Mouse (Mus musculus): ENCODE results near the gene Ncor2.

Gene Ncor2

GRCm38 (mm10) chr5:125066479-125067471 is 112.2 kb downstream of the Ncor2 start:
- DNase-seq (ENCODE audit: low spot score), result peak; percentile 79

- no peak for DNase-seq (ENCODE audit: low spot score)
Observed at GRCm38 (mm10) chr5:125063015-125063414, 116.0 kb downstream of the Ncor2 start.

DNA sequence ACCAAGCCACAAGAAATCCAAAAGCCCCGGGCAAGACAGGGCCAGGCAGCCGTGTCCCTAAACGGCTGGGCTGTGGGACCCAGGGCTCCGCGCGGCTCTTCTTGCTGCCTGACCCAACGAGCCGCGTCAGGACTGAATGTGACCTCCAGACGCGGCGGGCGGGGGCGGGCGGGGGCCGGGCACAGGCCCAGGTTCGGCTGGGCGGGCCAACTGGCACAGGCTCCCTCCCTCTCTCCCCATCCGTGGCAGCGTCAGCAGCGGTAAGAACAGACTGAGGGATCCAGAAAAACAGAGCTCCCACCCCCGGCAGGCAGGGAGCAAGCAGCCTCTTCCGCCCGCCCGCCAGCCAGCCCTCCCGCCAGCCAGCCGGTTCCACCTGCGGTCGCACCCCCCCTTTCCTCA is 120.8 kb downstream of the Ncor2 start:
- no peak for DNase-seq (ENCODE audit: low spot score)

- DNase-seq (ENCODE audit: low spot score), result no peak
Observed at GRCm38 (mm10) chr5:125057555-125058266, 121.3 kb downstream of the Ncor2 start.

DNA sequence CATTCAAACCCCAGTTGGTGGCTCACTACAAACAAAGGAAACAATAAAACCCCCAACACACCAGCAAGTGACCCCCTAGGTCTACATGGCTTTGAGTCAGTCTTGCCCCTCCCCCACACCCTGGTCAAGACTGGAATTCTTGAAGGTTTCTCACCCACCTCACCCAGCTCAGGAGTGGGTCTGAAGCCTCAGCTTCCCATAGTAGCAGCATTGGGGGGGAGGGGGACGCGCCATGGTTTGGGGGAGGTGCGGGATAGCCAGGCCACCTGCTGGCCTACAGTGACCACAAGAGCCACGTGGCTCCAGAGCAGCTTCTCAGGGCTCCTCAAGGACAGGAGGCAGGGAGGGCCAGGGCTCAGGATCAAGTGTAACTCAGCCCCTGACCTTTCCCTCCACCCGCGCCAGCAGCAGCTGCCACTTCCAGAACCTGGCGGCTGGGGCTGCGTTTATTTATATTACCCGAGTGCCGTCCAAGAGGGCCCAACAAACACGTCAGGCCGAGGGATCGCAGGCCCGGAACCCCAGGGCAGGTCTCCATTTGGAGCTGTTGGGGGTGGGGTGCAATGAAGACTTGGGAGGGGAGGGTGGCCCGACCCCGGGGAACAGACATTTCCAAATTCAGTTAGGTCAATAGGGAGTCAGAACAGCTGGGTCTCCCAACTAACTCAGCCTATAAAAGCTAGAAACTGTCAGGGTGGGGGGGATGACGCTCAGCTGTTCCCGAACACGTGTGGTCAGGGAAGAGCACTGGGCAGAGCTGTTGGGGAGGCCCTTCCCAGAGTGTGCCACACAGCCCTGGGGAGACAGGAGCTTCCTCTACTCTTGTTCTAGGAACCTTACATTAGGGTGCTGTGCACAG is 122.1 kb downstream of the Ncor2 start:
- no peak for DNase-seq (ENCODE audit: low spot score)

- no peak for DNase-seq (ENCODE audit: low spot score)
Observed at GRCm38 (mm10) chr5:125056331-125056695, 122.7 kb downstream of the Ncor2 start.

GRCm38 (mm10) chr5:125055901-125056300 is 123.1 kb downstream of the Ncor2 start:
- no peak for DNase-seq (ENCODE audit: low spot score)

- no peak for DNase-seq (ENCODE audit: low spot score)
Observed at GRCm38 (mm10) chr5:125053661-125054060, 125.4 kb downstream of the Ncor2 start.

- DNase-seq (ENCODE audit: low spot score), result no peak
Observed at GRCm38 (mm10) chr5:125052603-125053488, 126.2 kb downstream of the Ncor2 start.

GRCm38 (mm10) chr5:125052237-125052602 is 126.8 kb downstream of the Ncor2 start:
- no peak for DNase-seq (ENCODE audit: low spot score)

- DNase-seq (ENCODE audit: low spot score), result no peak
Observed at GRCm38 (mm10) chr5:125049481-125049880, 129.5 kb downstream of the Ncor2 start.

GRCm38 (mm10) chr5:125046436-125046835 is 132.6 kb downstream of the Ncor2 start:
- no peak for DNase-seq (ENCODE audit: low spot score)

- DNase-seq (ENCODE audit: low spot score), result no peak
Observed at GRCm38 (mm10) chr5:125045202-125045601, 133.8 kb downstream of the Ncor2 start.

DNA sequence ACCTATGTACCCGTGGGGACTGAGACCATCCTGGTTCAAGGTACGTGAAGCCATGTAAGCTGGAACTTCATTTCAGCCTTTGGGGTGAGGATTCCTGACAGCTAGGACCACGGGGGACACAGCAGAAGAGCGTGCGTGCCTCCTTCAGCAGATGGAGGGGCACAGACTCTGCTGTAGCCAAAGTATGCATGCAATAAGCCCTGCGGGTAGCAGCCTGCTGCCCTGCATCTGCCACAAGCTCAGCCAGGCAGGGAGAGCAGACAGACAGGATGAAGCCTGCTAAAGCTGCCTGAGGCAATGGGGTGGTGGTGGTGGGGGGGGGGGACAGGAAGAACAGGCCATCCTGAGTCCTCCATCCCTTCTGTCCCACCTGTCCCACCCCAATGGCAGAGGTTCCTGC is 135.6 kb downstream of the Ncor2 start:
- DNase-seq (ENCODE audit: low spot score), result no peak

DNA sequence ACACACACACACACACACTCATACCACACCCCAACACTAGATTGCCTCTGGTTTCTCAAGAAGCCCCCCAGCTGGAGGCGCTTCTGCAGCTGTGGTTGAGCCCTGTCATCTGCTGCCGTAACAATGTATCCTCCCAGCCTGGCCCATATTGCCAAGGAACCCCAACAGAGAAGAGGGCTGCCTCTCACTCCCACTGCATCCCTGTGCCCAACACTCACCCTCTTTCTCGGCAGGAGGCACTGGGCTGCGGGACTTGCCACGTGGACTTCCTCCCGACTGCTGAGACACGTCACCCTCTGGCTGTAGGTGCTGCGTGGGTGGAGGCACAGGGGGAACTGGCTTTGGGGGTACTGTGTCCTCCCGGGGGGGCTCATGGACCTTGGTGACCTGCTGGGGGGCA is 137.4 kb downstream of the Ncor2 start:
- DNase-seq (ENCODE audit: low spot score), result no peak

- no peak for DNase-seq (ENCODE audit: low spot score)
Observed at GRCm38 (mm10) chr5:125040128-125040584, 138.9 kb downstream of the Ncor2 start.

GRCm38 (mm10) chr5:125039377-125040027 is 139.5 kb downstream of the Ncor2 start:
- no peak for DNase-seq (ENCODE audit: low spot score)

- no peak for DNase-seq (ENCODE audit: low spot score)
Observed at GRCm38 (mm10) chr5:125036483-125036882, 142.5 kb downstream of the Ncor2 start.

DNA sequence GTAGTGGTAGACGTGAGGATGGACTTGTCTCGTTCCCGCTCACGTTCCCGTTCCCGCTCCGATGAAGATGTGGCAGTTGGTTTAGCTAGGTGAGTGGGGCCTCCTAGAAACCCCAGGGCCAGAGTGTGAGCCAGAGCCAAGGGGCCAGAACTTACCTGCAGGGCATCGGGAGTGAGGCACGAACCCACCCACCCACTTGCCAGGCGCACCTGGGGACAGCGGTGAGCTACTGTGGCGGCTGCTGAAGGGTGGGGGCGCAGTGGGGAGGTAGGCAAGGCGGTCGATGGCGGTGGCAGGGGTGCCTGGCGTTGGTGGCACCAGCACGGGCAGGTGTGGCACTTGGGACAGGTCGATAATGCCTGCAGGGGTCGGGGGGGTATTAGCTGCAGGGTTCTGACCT is 150.1 kb downstream of the Ncor2 start:
- DNase-seq (ENCODE audit: low spot score), result no peak

GRCm38 (mm10) chr5:125028371-125028770 is 150.6 kb downstream of the Ncor2 start:
- DNase-seq (ENCODE audit: low spot score), result no peak

- no peak for DNase-seq (ENCODE audit: low spot score)
Observed at GRCm38 (mm10) chr5:125024002-125024401, 155.0 kb downstream of the Ncor2 start.

All from layer of hippocampus, adult 9-10 months (tissue).